Mouse (Mus musculus) midbrain, embryonic 15.5 days (tissue): ENCODE measurements around the gene Nfkbiz. TPM values are rescaled to one million over a fixed set of nuclear protein-coding genes. Genes with fewer than 3 reads are reported as not detected.

Source experiments
- ATAC-seq: fragments of 200-750 bp; cut with Nextera tagmentation; replicated peaks from 2 replicates; pipeline ENCODE4 v1.8.0; 2017; ENCODE audit warnings: moderate TSS enrichment
- H3K27ac ChIP-seq: fragments of 300-500 bp; sonication (generic); 2 replicates; pipeline ENCODE4 v1.5.1; 2015; ENCODE audit warnings: mild to moderate bottlenecking, inconsistent platforms
- H3K27me3 ChIP-seq: fragments of 300-500 bp; sonication (generic); replicated peaks from 2 replicates; pipeline ENCODE4 v1.6.1; 2015; ENCODE audit warnings: inconsistent platforms
- H3K36me3 ChIP-seq: fragments of 300-500 bp; sonication (generic); replicated peaks from 2 replicates; pipeline ENCODE4 v1.6.1; 2015; ENCODE audit warnings: inconsistent platforms
- H3K4me1 ChIP-seq: fragments of 300-500 bp; sonication (generic); 2 replicates; pipeline ENCODE4 v1.6.1; 2015; ENCODE audit warnings: inconsistent platforms
- H3K4me2 ChIP-seq: fragments of 300-500 bp; sonication (generic); 2 replicates; pipeline ENCODE4 v1.6.1; 2015; ENCODE audit warnings: inconsistent platforms, mild to moderate bottlenecking, moderate library complexity
- H3K4me3 ChIP-seq: fragments of 300-500 bp; sonication (generic); 2 replicates; pipeline ENCODE4 v1.5.1; 2015; ENCODE audit warnings: mild to moderate bottlenecking, inconsistent platforms
- H3K9ac ChIP-seq: fragments of 300-500 bp; sonication (generic); 2 replicates; pipeline ENCODE4 v1.6.1; 2015; ENCODE audit warnings: mild to moderate bottlenecking, inconsistent platforms
- H3K9me3 ChIP-seq: fragments of 300-500 bp; sonication (generic); 2 replicates; pipeline ENCODE4 v1.6.1; 2016; ENCODE audit warnings: inconsistent platforms
- WGBS: fragments of 180-500 bp; shearing (Covaris S2); methylation state at CpG from one replicate; pipeline ENCODE4 v1.1.7; 2015; ENCODE audit warnings: mixed read lengths; 5-methylcytosine and 5-hydroxymethylcytosine counted together
- polyA plus RNA-seq: library from polyadenylated mRNA; unstranded; fragments of >200 nt; fragmentation: Nextera tagmentation; extraction: Ambion mirVana; gene quantifications from 2 replicates; pipeline ENCODE4 v1.2.1, GENCODE M21; 2015

Nfkbiz gene
- polyA plus RNA-seq, 1 experiment from 2014 or later, result 1.3 TPM

DNA sequence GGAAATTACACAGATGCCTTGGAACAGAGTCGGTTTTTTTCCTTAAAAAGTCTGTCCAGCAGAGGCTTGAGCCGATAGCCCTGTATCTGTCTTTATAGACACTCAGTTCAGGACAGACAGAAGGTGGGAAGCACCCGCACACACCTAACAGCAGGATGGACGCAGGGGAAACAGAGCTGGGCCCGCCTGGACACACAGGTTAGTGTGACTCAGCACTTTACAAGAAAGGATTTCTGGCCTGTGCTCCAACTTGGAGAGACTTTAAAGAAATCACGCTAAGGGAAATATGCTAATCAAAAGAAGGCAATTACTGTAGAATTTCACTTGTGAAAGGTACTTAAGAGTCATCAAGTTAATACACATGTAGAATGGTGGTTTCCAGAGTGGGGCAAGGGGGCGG is 54.3 kb downstream of the Nfkbiz start:
- no peak for ATAC-seq
- no peak overlapping the region for H3K9ac ChIP-seq
- H3K27ac ChIP-seq, result no peak overlapping the region
- WGBS, result 79% methylated on average over 7 of the region's 7 CpGs
- no peak overlapping the region for H3K4me3 ChIP-seq
- H3K4me1 ChIP-seq, result no peaks in the 10 kb centered on the region
- no peaks in the 10 kb centered on the region for H3K36me3 ChIP-seq
- no peak overlapping the region for H3K4me2 ChIP-seq
- no peaks in the 10 kb centered on the region for H3K9me3 ChIP-seq
- H3K27me3 ChIP-seq, result no peaks in the 10 kb centered on the region

DNA sequence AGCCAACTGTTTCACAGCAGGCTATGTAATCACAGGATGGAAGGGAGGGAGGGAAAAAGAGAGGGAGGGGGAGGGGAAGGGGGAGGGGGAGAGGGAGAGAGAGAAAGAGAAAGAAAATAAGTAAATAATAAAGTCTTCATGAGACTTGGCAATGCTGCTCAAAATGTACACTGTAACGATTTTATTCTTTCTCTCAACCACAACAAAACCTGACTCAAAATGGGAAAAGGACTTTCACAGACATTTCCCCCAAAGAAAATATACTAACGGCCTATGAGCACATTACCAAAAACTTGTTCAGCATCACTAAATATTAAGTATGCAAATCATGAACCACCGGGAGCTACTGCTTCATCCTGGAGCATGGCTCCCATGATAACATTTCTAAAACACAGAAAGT is 54.8 kb downstream of the Nfkbiz start:
- no peaks in the 10 kb centered on the region for H3K36me3 ChIP-seq
- no peak overlapping the region for H3K9ac ChIP-seq
- H3K27ac ChIP-seq, result no peak overlapping the region
- H3K9me3 ChIP-seq, result no peaks in the 10 kb centered on the region
- ATAC-seq, result no peak
- H3K27me3 ChIP-seq, result no peaks in the 10 kb centered on the region
- no peak overlapping the region for H3K4me2 ChIP-seq
- no peak overlapping the region for H3K4me3 ChIP-seq
- 81% methylated on average over 3 of the region's 3 CpGs for WGBS
- no peaks in the 10 kb centered on the region for H3K4me1 ChIP-seq

DNA sequence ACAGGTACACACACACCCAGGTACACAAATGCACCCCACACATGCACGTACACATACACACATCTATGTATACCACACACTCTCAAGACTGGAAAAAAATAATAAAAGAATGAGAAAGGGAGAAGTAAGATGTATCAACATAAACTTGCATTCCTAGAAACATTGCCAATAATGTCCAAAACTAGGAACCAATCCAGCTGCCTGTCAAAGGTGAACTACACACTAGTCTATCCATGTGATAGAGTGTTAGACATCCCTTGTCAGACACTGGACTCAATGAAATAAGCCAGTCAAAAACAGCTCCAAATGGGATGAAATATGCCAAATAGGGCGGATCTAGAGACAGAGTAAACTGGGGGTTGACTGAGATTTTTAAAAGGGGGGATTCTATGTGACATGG is 55.8 kb downstream of the Nfkbiz start:
- WGBS, result 87% methylated on average over 2 of the region's 2 CpGs
- Histone ChIP-seq H3K4me1 (no peaks in the 10 kb centered on the region), H3K27ac (no peak overlapping the region), H3K27me3 (no peaks in the 10 kb centered on the region), H3K9ac (no peak overlapping the region), H3K36me3 (no peaks in the 10 kb centered on the region), H3K9me3 (no peaks in the 10 kb centered on the region), H3K4me2 (no peak overlapping the region), H3K4me3 (no peak overlapping the region)
- no peak for ATAC-seq

DNA sequence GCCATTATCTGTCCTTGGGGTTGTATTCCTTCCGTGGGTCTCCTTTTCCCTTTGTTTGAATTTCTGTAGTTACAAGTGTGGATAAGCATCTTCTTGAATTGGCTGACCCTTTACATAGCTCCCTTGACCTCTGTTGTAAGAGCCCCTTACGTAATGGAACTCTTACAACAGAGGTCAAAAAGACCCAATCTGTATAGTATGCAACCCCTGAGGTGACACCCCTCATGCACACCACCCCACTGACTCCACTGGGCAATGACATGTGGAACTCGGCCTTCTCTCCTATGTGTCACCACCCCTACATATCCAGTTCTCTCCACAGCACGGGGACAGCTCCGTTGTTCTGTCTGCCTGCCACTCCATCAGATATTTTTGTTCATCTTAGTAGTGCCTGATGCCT is 56.9 kb downstream of the Nfkbiz start:
- no peaks in the 10 kb centered on the region for H3K9me3 ChIP-seq
- 71% methylated on average over 5 of the region's 5 CpGs for WGBS
- H3K4me1 ChIP-seq, result no peaks in the 10 kb centered on the region
- no peak overlapping the region for H3K9ac ChIP-seq
- H3K4me2 ChIP-seq, result no peak overlapping the region
- ATAC-seq, result no peak
- H3K4me3 ChIP-seq, result no peak overlapping the region
- no peaks in the 10 kb centered on the region for H3K27me3 ChIP-seq
- H3K36me3 ChIP-seq, result no peaks in the 10 kb centered on the region
- no peak overlapping the region for H3K27ac ChIP-seq

DNA sequence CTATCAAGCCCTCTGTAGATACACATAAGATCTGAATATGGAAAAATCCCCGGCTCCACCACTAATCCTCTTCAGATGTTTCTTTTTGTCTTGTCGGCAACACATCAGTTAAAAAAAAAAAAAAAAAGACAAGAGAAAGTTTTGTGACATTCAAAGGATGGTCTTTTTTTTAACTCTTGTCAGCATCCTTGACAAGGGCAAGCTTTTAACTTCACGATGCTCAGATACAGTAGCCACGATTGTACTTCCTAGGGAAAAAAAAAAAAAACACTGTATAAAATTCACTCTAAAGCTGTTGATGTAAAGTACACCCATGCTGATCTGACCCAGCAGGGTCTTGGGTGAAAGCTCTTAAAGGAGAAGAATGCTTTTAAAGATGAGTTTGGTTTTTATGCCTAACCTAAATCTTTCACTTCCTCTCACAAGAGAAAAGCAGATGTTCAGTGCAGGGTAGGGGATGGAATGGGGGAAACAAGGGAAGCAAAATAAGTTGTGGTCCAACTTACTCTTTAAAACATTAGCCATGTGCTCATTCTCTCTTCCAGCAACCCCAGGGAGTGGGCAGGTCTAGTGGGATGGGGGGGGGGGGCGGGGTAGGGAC is 57.6 kb downstream of the Nfkbiz start:
- Histone ChIP-seq H3K4me3 (no peak overlapping the region), H3K36me3 (no peaks in the 10 kb centered on the region), H3K27me3 (no peaks in the 10 kb centered on the region), H3K9ac (no peak overlapping the region), H3K4me2 (no peak overlapping the region), H3K4me1 (no peaks in the 10 kb centered on the region), H3K27ac (no peak overlapping the region), H3K9me3 (no peaks in the 10 kb centered on the region)
- WGBS, result 51% methylated on average over 5 of the region's 5 CpGs
- no peak for ATAC-seq

DNA sequence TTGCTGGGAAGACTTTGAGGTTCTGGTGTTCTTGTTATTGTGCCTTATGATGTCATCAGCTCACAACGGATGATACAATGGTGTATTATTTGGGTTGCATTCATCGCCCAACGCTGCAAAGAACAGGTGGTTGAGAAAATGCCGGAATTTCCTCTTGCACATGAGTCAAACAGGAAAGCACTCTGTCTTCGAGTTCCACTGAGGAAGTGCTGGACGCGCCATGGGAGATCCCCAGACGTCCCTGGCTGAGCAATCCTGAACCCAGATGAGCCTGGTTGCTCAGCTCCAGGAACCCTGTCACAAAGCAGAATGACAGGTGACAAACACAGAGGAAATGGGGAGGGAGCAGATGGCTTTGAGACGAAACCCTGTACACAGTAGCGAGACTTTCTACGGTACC is 62.4 kb downstream of the Nfkbiz start:
- no peak for ATAC-seq
- no peak overlapping the region for H3K9ac ChIP-seq
- no peaks in the 10 kb centered on the region for H3K27me3 ChIP-seq
- no peak overlapping the region for H3K4me3 ChIP-seq
- WGBS, result 90% methylated on average over 11 of the region's 11 CpGs
- no peaks in the 10 kb centered on the region for H3K9me3 ChIP-seq
- H3K27ac ChIP-seq, result no peak overlapping the region
- no peaks in the 10 kb centered on the region for H3K36me3 ChIP-seq
- no peak overlapping the region for H3K4me2 ChIP-seq
- no peaks in the 10 kb centered on the region for H3K4me1 ChIP-seq

DNA sequence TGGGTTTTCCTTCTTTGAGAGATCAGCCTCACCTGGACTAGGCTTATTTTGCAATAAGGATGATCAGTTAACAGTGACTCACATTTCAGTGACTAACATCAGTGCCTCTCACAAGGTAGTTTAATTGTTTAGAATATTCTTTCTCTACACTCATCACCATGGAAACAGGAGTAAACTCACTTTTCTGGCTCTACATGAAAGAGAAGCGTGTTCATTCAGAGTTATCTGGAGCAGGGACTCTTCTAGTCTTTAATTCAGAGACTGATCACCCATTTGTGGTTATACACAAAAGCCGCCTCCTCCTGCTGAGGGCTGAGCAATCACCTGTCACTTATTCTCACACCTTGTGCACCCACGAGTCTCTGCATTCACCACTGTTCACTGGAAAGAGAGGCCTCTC is 68.5 kb downstream of the Nfkbiz start:
- Histone ChIP-seq H3K9ac (no peak overlapping the region), H3K27me3 (no peaks in the 10 kb centered on the region), H3K27ac (no peak overlapping the region), H3K9me3 (no peaks in the 10 kb centered on the region), H3K4me1 (no peaks in the 10 kb centered on the region), H3K36me3 (no peaks in the 10 kb centered on the region), H3K4me2 (no peak overlapping the region), H3K4me3 (no peak overlapping the region)
- WGBS, result 79% methylated on average over 3 of the region's 3 CpGs
- ATAC-seq, result no peak

Other genes starting within 250 kb of the Nfkbiz start
- gene Nxpe3, start 56.4 kb upstream of the Nfkbiz start, polyA plus RNA-seq, result 1.3 and 1.5 TPM in 2 replicates
- 14.3 and 14.5 TPM in 2 replicates for gene Cep97, start 96.0 kb upstream of the Nfkbiz start, polyA plus RNA-seq
- gene Rpl24, start 127.4 kb upstream of the Nfkbiz start, polyA plus RNA-seq, result 415 and 447 TPM in 2 replicates
- gene Zbtb11, start 135.0 kb upstream of the Nfkbiz start, polyA plus RNA-seq, result 22.8 and 24.8 TPM in 2 replicates
- gene Pcnp, start 190.8 kb upstream of the Nfkbiz start, polyA plus RNA-seq, result 192 and 204 TPM in 2 replicates
- gene Trmt10c, start 198.9 kb upstream of the Nfkbiz start, polyA plus RNA-seq, result 17.5 and 18.2 TPM in 2 replicates
- gene Senp7, start 209.4 kb upstream of the Nfkbiz start, polyA plus RNA-seq, result 59.0 and 59.3 TPM in 2 replicates